Mouse (Mus musculus) erythroblast, embryonic 14.5 days (primary cell): Measurements from ENCODE around the gene Ufm1. TPM values are rescaled to one million over a fixed set of nuclear protein-coding genes. Genes with fewer than 3 reads are reported as not detected.

ENCODE experiments used
- H3K27me3 ChIP-seq: 2 replicates; pipeline ENCODE4 v1.6.1; 2012; ENCODE audit warnings: inconsistent platforms; ENCODE audit not compliant: control insufficient read depth
- H3K36me3 ChIP-seq: 2 replicates; pipeline ENCODE4 v1.6.1; 2012; ENCODE audit warnings: mild to moderate bottlenecking, inconsistent platforms; ENCODE audit not compliant: control insufficient read depth
- H3K4me1 ChIP-seq: 2 replicates; pipeline ENCODE4 v1.6.1; 2012; ENCODE audit warnings: inconsistent platforms; ENCODE audit not compliant: control insufficient read depth
- H3K4me3 ChIP-seq: replicated peaks from 2 replicates; pipeline ENCODE3; 2012; ENCODE audit warnings: moderate library complexity, mild to moderate bottlenecking, inconsistent platforms
- H3K9me3 ChIP-seq: 2 replicates; pipeline ENCODE4 v1.6.1; 2012; ENCODE audit warnings: low read length, inconsistent platforms, mixed read lengths; ENCODE audit not compliant: control insufficient read depth
- GATA1 ChIP-seq: IDR thresholded peaks from 2 replicates; pipeline ENCODE4 v1.6.1; 2012; ENCODE audit warnings: low read length, inconsistent platforms, mixed read lengths
- TAL1 ChIP-seq: IDR thresholded peaks from 3 replicates; pipeline ENCODE4 v1.6.1; 2012; ENCODE audit warnings: low read length, inconsistent platforms, mixed read lengths
- polyA plus RNA-seq: library from polyadenylated mRNA; stranded (reverse); fragments of >175 nt; gene quantifications from 2 replicates; pipeline ENCODE4 v1.2.3, GENCODE M21; 2012

The Ufm1 gene
- 0.33 and 0.59 TPM in 2 replicates for polyA plus RNA-seq

GRCm38 (mm10) chr3:53863383-53864220, at the start of gene Ufm1:
TSS of gene Ufm1 (minus strand) at chr3:53863830.
- Histone ChIP-seq H3K4me3 (peak within 1 kb of the TSS; percentile 87), H3K4me1 (peaks cover 21% of the 10 kb centered on the region), H3K36me3 (peaks cover 30% of the 10 kb centered on the region), H3K9me3 (no peaks in the 10 kb centered on the region), H3K27me3 (no peaks in the 10 kb centered on the region)
- TF ChIP-seq GATA1 (0 out of 2 replicates have a peak, but pooled peaks have one; percentile 11), TAL1 (no peak)

- H3K4me1 ChIP-seq: no peaks in the 10 kb centered on the region
- peaks cover 5% of the 10 kb centered on the region; the same call in 1 of the 2 replicates for H3K9me3 ChIP-seq
- no peak overlapping the region for H3K4me3 ChIP-seq
- no peaks in the 10 kb centered on the region for H3K27me3 ChIP-seq
- H3K36me3 ChIP-seq: no peaks in the 10 kb centered on the region
- no peak for TF ChIP-seq GATA1
- no peak for TF ChIP-seq TAL1
These were observed 27.2 kb upstream of the Ufm1 start for GRCm38 (mm10) chr3:53890619-53891540.

GRCm38 (mm10) chr3:53871596-53871995, 8.0 kb upstream of the Ufm1 start:
- Histone ChIP-seq H3K4me3 (no peak overlapping the region), H3K9me3 (no peaks in the 10 kb centered on the region), H3K4me1 (no peaks in the 10 kb centered on the region), H3K36me3 (no peaks in the 10 kb centered on the region), H3K27me3 (no peaks in the 10 kb centered on the region; the same call in 1 of the 2 replicates)
- TF ChIP-seq TAL1 (no peak), GATA1 (no peak)

GRCm38 (mm10) chr3:53870482-53870881, 6.9 kb upstream of the Ufm1 start:
- H3K36me3 ChIP-seq: no peaks in the 10 kb centered on the region
- H3K4me1 ChIP-seq: no peaks in the 10 kb centered on the region
- no peaks in the 10 kb centered on the region; the same call in 1 of the 2 replicates for H3K27me3 ChIP-seq
- H3K9me3 ChIP-seq: no peaks in the 10 kb centered on the region
- TF ChIP-seq GATA1 (no peak), TAL1 (no peak)
- no peak overlapping the region for H3K4me3 ChIP-seq

- TF ChIP-seq TAL1 (no peak), GATA1 (no peak)
- Histone ChIP-seq H3K4me3 (no peak overlapping the region), H3K4me1 (peaks cover 3% of the 10 kb centered on the region), H3K36me3 (no peaks in the 10 kb centered on the region), H3K9me3 (no peaks in the 10 kb centered on the region), H3K27me3 (no peaks in the 10 kb centered on the region; the same call in 1 of the 2 replicates)
These were observed 5.6 kb upstream of the Ufm1 start for GRCm38 (mm10) chr3:53869263-53869662.

- no peak for TF ChIP-seq TAL1
- no peak for TF ChIP-seq GATA1
- no peaks in the 10 kb centered on the region; the same call in 1 of the 2 replicates for H3K27me3 ChIP-seq
- no peak overlapping the region for H3K4me3 ChIP-seq
- H3K36me3 ChIP-seq: no peaks in the 10 kb centered on the region
- H3K4me1 ChIP-seq: peaks cover 11% of the 10 kb centered on the region
- no peaks in the 10 kb centered on the region for H3K9me3 ChIP-seq
These were observed 4.6 kb upstream of the Ufm1 start for GRCm38 (mm10) chr3:53868212-53868611.

GRCm38 (mm10) chr3:53854831-53855230, 8.8 kb downstream of the Ufm1 start:
- Histone ChIP-seq H3K9me3 (no peaks in the 10 kb centered on the region), H3K36me3 (peaks cover 42% of the 10 kb centered on the region), H3K27me3 (no peaks in the 10 kb centered on the region), H3K4me1 (no peaks in the 10 kb centered on the region), H3K4me3 (no peak overlapping the region)
- TF ChIP-seq GATA1 (no peak), TAL1 (no peak)

- no peaks in the 10 kb centered on the region for H3K4me1 ChIP-seq
- H3K9me3 ChIP-seq: no peaks in the 10 kb centered on the region
- no peak overlapping the region for H3K4me3 ChIP-seq
- TF ChIP-seq TAL1: no peak
- no peak for TF ChIP-seq GATA1
- peaks cover 37% of the 10 kb centered on the region for H3K36me3 ChIP-seq
- no peaks in the 10 kb centered on the region for H3K27me3 ChIP-seq
These were observed 9.4 kb downstream of the Ufm1 start for GRCm38 (mm10) chr3:53854261-53854660.

GRCm38 (mm10) chr3:53848262-53848661, 15.4 kb downstream of the Ufm1 start:
- Histone ChIP-seq H3K4me3 (no peak overlapping the region), H3K36me3 (no peaks in the 10 kb centered on the region), H3K4me1 (no peaks in the 10 kb centered on the region), H3K27me3 (no peaks in the 10 kb centered on the region), H3K9me3 (no peaks in the 10 kb centered on the region)
- no peak for TF ChIP-seq TAL1
- TF ChIP-seq GATA1: no peak
